Mouse (Mus musculus) forebrain, embryonic 14.5 days (tissue): ENCODE measurements around the gene Vmn1r126. TPM values are rescaled to one million over a fixed set of nuclear protein-coding genes. Genes with fewer than 3 reads are reported as not detected.
"Not testable (repeated sequence)": the region's sequence is repeated elsewhere in the genome, so short reads cannot be mapped to it uniquely, and the experiment has no call there.

Experiments
- ATAC-seq: fragments of 200-750 bp; cut with Nextera tagmentation; 2 replicates; pipeline ENCODE4 v1.8.0; 2017; ENCODE audit warnings: mild to moderate bottlenecking, moderate library complexity
- DNase-seq: peaks from one replicate; pipeline ENCODE4 v3.0.0-alpha.2; 2015; ENCODE audit warnings: low spot score
- H3K27ac ChIP-seq: fragments of 300-500 bp; sonication (generic); 2 replicates; pipeline ENCODE4 v1.5.1; 2014; ENCODE audit warnings: low read depth, mild to moderate bottlenecking, control low read depth, low read length, moderate library complexity
- H3K27me3 ChIP-seq: fragments of 300-500 bp; sonication (generic); replicated peaks from 2 replicates; pipeline ENCODE4 v1.6.1; 2014; ENCODE audit warnings: low read length, control low read depth, mixed read lengths; ENCODE audit not compliant: control insufficient read depth, insufficient read depth
- H3K36me3 ChIP-seq: fragments of 300-500 bp; sonication (generic); 2 replicates; pipeline ENCODE4 v1.6.1; 2014; ENCODE audit warnings: low read length, control low read depth; ENCODE audit not compliant: control insufficient read depth, insufficient read depth
- H3K4me1 ChIP-seq: fragments of 300-500 bp; sonication (generic); 2 replicates; pipeline ENCODE4 v1.6.1; 2014; ENCODE audit warnings: antibody characterized with exemption, low read length, control low read depth; ENCODE audit not compliant: control insufficient read depth, insufficient read depth
- H3K4me2 ChIP-seq: fragments of 300-500 bp; sonication (generic); 2 replicates; pipeline ENCODE4 v1.6.1; 2014; ENCODE audit warnings: mild to moderate bottlenecking, control low read depth, low read length
- H3K4me3 ChIP-seq: fragments of 300-500 bp; sonication (generic); 2 replicates; pipeline ENCODE4 v1.5.1; 2014; ENCODE audit warnings: low read depth, low read length, control low read depth
- H3K9ac ChIP-seq: fragments of 300-500 bp; sonication (generic); 2 replicates; pipeline ENCODE4 v1.6.1; 2014; ENCODE audit warnings: mild to moderate bottlenecking, low read length, control low read depth, moderate library complexity
- H3K9me3 ChIP-seq: fragments of 300-500 bp; sonication (generic); replicated peaks from 2 replicates; pipeline ENCODE4 v1.6.1; 2016; ENCODE audit warnings: low read length, control low read depth, mixed read lengths; ENCODE audit not compliant: control insufficient read depth
- WGBS: fragments of 180-500 bp; shearing (Covaris S2); extraction: QIAGEN DNeasy Blood & Tissue Kit; methylation state at CpG from one replicate; pipeline ENCODE4 v1.1.7; 2014; 5-methylcytosine and 5-hydroxymethylcytosine counted together
- polyA plus RNA-seq: library from polyadenylated mRNA; unstranded; fragments of >200 nt; fragmentation: Nextera tagmentation; extraction: Ambion mirVana; gene quantifications from 2 replicates; pipeline ENCODE4 v1.2.1, GENCODE M21; 2014

Vmn1r126 gene
- not detected in 2 replicates for polyA plus RNA-seq

DNA sequence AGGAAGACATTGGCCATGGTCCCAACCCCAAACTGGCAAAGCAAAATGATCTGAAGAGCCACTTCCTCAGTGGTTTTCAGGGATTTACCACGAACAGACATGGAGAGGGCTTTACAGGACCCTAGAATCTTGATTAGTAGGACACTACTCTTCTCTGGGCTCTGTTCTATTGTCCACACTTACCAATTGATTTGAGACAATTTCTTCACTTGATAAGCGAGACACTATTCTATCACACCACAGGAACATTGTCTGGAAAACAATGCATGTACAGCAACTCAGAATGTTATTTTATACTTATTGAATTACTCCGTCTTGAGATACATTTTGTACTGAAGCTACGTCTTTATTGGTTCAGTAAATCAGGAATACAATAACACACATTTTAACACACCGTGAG lies at the start of gene Vmn1r126:
TSS of gene Vmn1r126 (minus strand) at position 101 of the 400 bp plus-strand sequence.
- not testable (repeated sequence) for DNase-seq, H3K4me1 ChIP-seq, H3K36me3 ChIP-seq, H3K27ac ChIP-seq, H3K9me3 ChIP-seq, H3K27me3 ChIP-seq, H3K4me3 ChIP-seq, H3K9ac ChIP-seq, H3K4me2 ChIP-seq, ATAC-seq
- WGBS, result no CpG with 5 or more reads among the region's 5 CpGs

DNA sequence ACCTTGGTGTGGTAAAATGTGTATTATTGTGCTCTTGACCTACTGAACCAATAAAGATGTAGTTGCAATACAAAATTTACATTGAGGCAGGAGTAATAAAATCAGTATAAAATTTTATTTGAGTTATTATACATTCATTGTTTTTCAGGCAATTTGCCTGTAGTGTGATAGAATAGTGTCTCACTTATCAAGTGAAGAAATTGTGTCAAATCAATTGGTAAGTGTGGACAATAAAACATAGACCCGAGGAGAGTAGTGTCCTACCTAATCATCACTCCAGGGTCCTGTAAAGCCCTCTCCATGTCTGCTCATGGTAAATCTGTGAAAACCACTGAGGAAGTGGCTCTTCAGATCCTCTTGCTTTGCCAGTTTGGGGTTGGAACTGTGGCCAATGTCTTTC lies 47.8 kb upstream of the Vmn1r126 start, which contains the start of gene Vmn1r128:
TSS of gene Vmn1r128 (plus strand) at position 301 of the 400 bp plus-strand sequence.
- not testable (repeated sequence) for ATAC-seq, H3K4me2 ChIP-seq, H3K4me1 ChIP-seq, H3K27ac ChIP-seq, H3K27me3 ChIP-seq, H3K4me3 ChIP-seq, DNase-seq, H3K9me3 ChIP-seq, H3K9ac ChIP-seq, H3K36me3 ChIP-seq
- 72% methylated on average over 1 of the region's 1 CpGs for WGBS

DNA sequence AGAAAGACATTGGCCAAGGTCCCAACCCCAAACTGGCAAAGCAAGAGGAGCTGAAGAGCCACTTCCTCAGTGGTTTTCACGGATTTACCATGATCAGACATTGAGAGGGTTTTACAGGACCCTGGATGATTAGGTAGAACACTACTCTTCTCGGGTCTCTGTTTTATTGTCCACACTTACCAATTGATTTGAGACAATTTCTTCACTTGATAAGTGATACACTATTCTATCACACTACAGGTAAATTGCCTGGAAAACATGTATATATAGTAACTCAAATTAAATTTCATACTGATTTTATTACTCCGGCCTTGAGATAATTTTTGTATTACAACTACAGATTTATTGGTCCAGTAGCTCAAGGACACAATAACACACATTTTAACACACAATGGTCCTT lies 18.5 kb upstream of the Vmn1r126 start, which contains the start of gene Vmn1r127:
TSS of gene Vmn1r127 (minus strand) at position 101 of the 400 bp plus-strand sequence.
- WGBS, result no CpG with 5 or more reads among the region's 3 CpGs

DNA sequence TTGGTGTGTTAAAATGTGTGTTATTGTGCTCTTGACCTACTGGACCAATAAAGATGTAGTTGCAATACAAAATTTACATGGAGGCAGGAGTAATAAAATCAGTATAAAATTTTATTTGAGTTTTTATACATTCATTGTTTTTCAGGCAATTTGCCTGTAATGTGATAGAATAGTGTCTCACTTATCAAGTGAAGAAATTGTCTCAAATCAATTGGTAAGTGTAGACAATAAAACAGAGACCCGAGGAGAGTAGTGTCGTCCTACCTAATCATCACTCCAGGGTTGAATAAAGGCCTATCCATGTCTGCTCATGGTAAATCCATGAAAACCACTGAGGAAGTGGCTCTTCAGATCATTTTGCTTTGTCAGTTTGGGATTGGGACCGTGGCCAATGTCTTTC lies 29.4 kb downstream of the Vmn1r126 start, which contains the start of gene Vmn1r125:
TSS of gene Vmn1r125 (plus strand) at position 301 of the 400 bp plus-strand sequence.
- not testable (repeated sequence) for H3K27ac ChIP-seq, H3K4me2 ChIP-seq, H3K27me3 ChIP-seq, ATAC-seq, H3K4me3 ChIP-seq, H3K9ac ChIP-seq, DNase-seq, H3K4me1 ChIP-seq, H3K36me3 ChIP-seq, H3K9me3 ChIP-seq
- 73% methylated on average over 3 of the region's 3 CpGs for WGBS

More for the DNA sequence above, 18.5 kb upstream of the Vmn1r126 start, which contains the start of gene Vmn1r127:
- not testable (repeated sequence) for DNase-seq, H3K4me3 ChIP-seq, ATAC-seq, H3K9ac ChIP-seq, H3K36me3 ChIP-seq, H3K4me2 ChIP-seq, H3K27ac ChIP-seq, H3K9me3 ChIP-seq, H3K27me3 ChIP-seq, H3K4me1 ChIP-seq

DNA sequence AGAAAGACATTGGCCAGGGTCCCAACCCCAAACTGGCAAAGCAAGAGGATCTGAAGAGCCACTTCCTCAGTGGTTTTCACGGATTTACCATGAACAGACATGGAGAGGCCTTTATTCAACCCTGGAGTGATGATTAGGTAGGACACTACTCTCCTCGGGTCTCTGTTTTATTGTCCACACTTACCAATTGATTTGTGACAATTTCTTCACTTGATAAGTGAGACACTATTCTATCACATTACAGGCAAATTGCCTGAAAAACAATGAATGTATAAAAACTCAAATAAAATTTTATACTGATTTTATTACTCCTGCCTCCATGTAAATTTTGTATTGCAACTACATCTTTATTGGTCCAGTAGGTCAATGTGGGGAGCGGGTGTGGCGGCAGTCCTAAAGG lies 40.8 kb downstream of the Vmn1r126 start, which contains the start of gene Vmn1r124:
TSS of gene Vmn1r124 (minus strand) at position 101 of the 400 bp plus-strand sequence.
- not testable (repeated sequence) for H3K4me2 ChIP-seq, H3K27ac ChIP-seq, H3K9ac ChIP-seq, ATAC-seq, H3K9me3 ChIP-seq, H3K4me1 ChIP-seq, H3K4me3 ChIP-seq, H3K27me3 ChIP-seq, DNase-seq, H3K36me3 ChIP-seq
- 70% methylated on average over 4 of the region's 4 CpGs for WGBS

Other genes starting within 250 kb of the Vmn1r126 start
- not detected in 2 replicates for gene Vmn1r120, start 247.7 kb downstream of the Vmn1r126 start, polyA plus RNA-seq
- not detected in 2 replicates for gene Vmn1r121, start 203.0 kb downstream of the Vmn1r126 start, polyA plus RNA-seq
- gene Vmn1r122, start 167.3 kb downstream of the Vmn1r126 start, polyA plus RNA-seq, result not detected in 2 replicates
- not detected in 2 replicates for gene Vmn1r123, start 139.3 kb downstream of the Vmn1r126 start, polyA plus RNA-seq
- not detected in 2 replicates for gene Gm5157, start 111.0 kb downstream of the Vmn1r126 start, polyA plus RNA-seq
- not detected in 2 replicates for gene Vmn1r124, start 40.9 kb downstream of the Vmn1r126 start, polyA plus RNA-seq
- not detected in 2 replicates for gene Vmn1r125, start 29.3 kb downstream of the Vmn1r126 start, polyA plus RNA-seq
- gene Vmn1r127, start 18.4 kb upstream of the Vmn1r126 start, polyA plus RNA-seq, result not detected in 2 replicates
- not detected in 2 replicates for gene Vmn1r128, start 47.9 kb upstream of the Vmn1r126 start, polyA plus RNA-seq
- not detected in 2 replicates for gene Vmn1r129, start 59.8 kb upstream of the Vmn1r126 start, polyA plus RNA-seq
- gene Gm6882, start 131.3 kb upstream of the Vmn1r126 start, polyA plus RNA-seq, result not detected in 2 replicates
- not detected in 2 replicates for gene Vmn1r130, start 210.3 kb upstream of the Vmn1r126 start, polyA plus RNA-seq
- not detected in 2 replicates for gene Vmn1r131, start 244.6 kb upstream of the Vmn1r126 start, polyA plus RNA-seq